Mouse (Mus musculus) myocyte (in vitro differentiated cells): Measurements from ENCODE around the gene Csad.

ENCODE experiments used
- CEBPB ChIP-seq: IDR thresholded peaks from 2 replicates; pipeline ENCODE4 v1.6.1; 2011; ENCODE audit warnings: mild to moderate bottlenecking, moderate library complexity; ENCODE audit not compliant: poor library complexity, insufficient read depth, severe bottlenecking
- E2F4 ChIP-seq: IDR thresholded peaks from one replicate; pipeline ENCODE4 v1.6.1; 2011; ENCODE audit warnings: mild to moderate bottlenecking, control low read depth, moderate library complexity; ENCODE audit not compliant: insufficient read depth
- MAX ChIP-seq: IDR thresholded peaks from one replicate; pipeline ENCODE4 v1.6.1; 2011; ENCODE audit warnings: low read depth, mild to moderate bottlenecking, control low read depth
- MYOG ChIP-seq, 3 experiments: IDR thresholded peaks; one replicate each; pipeline ENCODE4 v1.6.1; 2011; ENCODE audit warnings: control low read depth in 2 of 3, low read depth in 2 of 3, mild to moderate bottlenecking in 2 of 3; ENCODE audit not compliant: insufficient read length in 2 of 3, control insufficient read depth in 1 of 3, insufficient read depth in 1 of 3
- POLR2A ChIP-seq: IDR thresholded peaks from one replicate; pipeline ENCODE4 v1.6.1; 2011; ENCODE audit warnings: low read depth, mild to moderate bottlenecking, control low read depth, moderate library complexity; ENCODE audit not compliant: insufficient read length
- POLR2AphosphoS2 ChIP-seq: IDR thresholded peaks from one replicate; pipeline ENCODE4 v1.6.1; 2011; ENCODE audit warnings: low read depth, control low read depth; ENCODE audit not compliant: insufficient read length
- SRF ChIP-seq: IDR thresholded peaks from one replicate; pipeline ENCODE4 v1.6.1; 2011; ENCODE audit warnings: low read depth; ENCODE audit not compliant: control insufficient read depth, insufficient read length
- TCF12 ChIP-seq: IDR thresholded peaks from one replicate; pipeline ENCODE4 v1.6.1; 2011; ENCODE audit warnings: mild to moderate bottlenecking, control low read depth; ENCODE audit not compliant: poor library complexity, insufficient read depth, severe bottlenecking
- TCF3 ChIP-seq: IDR thresholded peaks from one replicate; pipeline ENCODE4 v1.6.1; 2011; ENCODE audit warnings: low read depth, control low read depth; ENCODE audit not compliant: insufficient read length
- USF1 ChIP-seq: IDR thresholded peaks from one replicate; pipeline ENCODE4 v1.6.1; 2011; ENCODE audit warnings: low read depth, mild to moderate bottlenecking, control low read depth, moderate library complexity

DNA sequence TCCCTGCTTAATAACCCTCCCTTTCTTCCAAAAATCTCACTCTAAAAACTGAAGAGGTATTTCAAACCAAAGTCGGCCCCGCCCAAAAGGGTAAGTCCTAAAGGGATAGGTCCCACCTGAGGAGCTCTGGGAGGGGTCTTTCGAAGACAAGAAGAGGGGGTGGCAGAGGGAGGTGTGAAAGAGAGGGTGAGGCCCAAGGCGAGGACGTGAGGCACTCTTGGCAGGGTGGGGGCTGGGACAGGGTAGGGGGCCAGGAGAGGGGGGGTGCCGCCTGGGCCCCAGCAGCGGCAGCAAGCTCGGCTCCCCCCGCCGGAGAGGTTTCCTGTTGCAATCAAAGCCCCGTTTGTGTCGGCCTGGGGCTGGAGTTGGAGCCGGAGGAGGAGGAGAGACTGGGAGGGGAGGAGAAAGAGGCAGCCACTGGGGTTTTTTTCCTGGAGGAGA is 44.7 kb upstream of the Csad start:
- no peak for TF ChIP-seq TCF12
- TF ChIP-seq TCF3: no peak
- no peak for TF ChIP-seq CEBPB
- no peak for TF ChIP-seq MAX
- no peak for TF ChIP-seq POLR2A
- TF ChIP-seq USF1: no peak
- no peak for TF ChIP-seq SRF
- TF ChIP-seq E2F4: no peak
- no peak for TF ChIP-seq POLR2AphosphoS2
- TF ChIP-seq MYOG (IDR thresholded peaks at IDR 0.05; ENCODE audit: control insufficient read depth in 1 of 3, insufficient read depth in 1 of 3, insufficient read length in 2 of 3, low read depth in 2 of 3): no peak
